Mouse (Mus musculus) CH12.LX (cell line): Measurements from ENCODE around the gene Pakap. TPM values are rescaled to one million over a fixed set of nuclear protein-coding genes. Genes with fewer than 3 reads are reported as not detected.

ENCODE experiments used
- DNase-seq: peaks from one replicate; pipeline ENCODE4 v3.0.0-alpha.2; 2013; ENCODE audit errors: extremely low read depth
- H3K27ac ChIP-seq: 2 replicates; pipeline ENCODE4 v1.5.1; 2012; ENCODE audit warnings: low read depth, mild to moderate bottlenecking, control low read depth, moderate library complexity; ENCODE audit not compliant: insufficient read depth
- H3K27me3 ChIP-seq: replicated peaks from 2 replicates; pipeline ENCODE3; 2012; ENCODE audit warnings: inconsistent platforms
- H3K36me3 ChIP-seq, 2 experiments: replicated peaks in 1 of 2; 2 replicates each; pipeline versions ENCODE3 to v1.6.1; 2012; ENCODE audit warnings: inconsistent platforms in 1 of 2, low read length in 1 of 2, mild to moderate bottlenecking in 1 of 2, mixed read lengths in 1 of 2, moderate library complexity in 1 of 2; ENCODE audit not compliant: control insufficient read depth in 1 of 2, insufficient read depth in 1 of 2
- H3K4me1 ChIP-seq, 2 experiments: 2 replicates each; pipeline ENCODE4 v1.6.1; 2012; ENCODE audit warnings: inconsistent platforms in 1 of 2, moderate library complexity in 1 of 2; ENCODE audit not compliant: insufficient read depth in 2 of 2, control insufficient read depth in 1 of 2
- H3K4me2 ChIP-seq: 2 replicates; pipeline ENCODE4 v1.6.1; 2012; ENCODE audit warnings: low read depth, mild to moderate bottlenecking, control low read depth; ENCODE audit not compliant: poor library complexity, insufficient read depth, severe bottlenecking
- H3K4me3 ChIP-seq, 3 experiments: fragments of 150-350 bp in 1 of 3; sonication (generic) in 1 of 3; replicated peaks in 1 of 3; 2 replicates each; pipeline versions ENCODE3 to v1.5.1; 2011 to 2012; ENCODE audit warnings: low read depth in 2 of 3, low read length in 2 of 3, mild to moderate bottlenecking in 2 of 3, moderate library complexity in 2 of 3, control low read depth in 1 of 3, improper control_type of control experiment in 1 of 3, inconsistent platforms in 1 of 3, mixed read lengths in 1 of 3; ENCODE audit not compliant: poor library complexity in 1 of 3
- H3K79me2 ChIP-seq: replicated peaks from 2 replicates; pipeline ENCODE4 v1.6.1; 2012; ENCODE audit warnings: mild to moderate bottlenecking, moderate library complexity; ENCODE audit not compliant: control insufficient read depth, poor library complexity, insufficient read depth, severe bottlenecking; ENCODE audit errors: extremely low read depth
- H3K9ac ChIP-seq: 2 replicates; pipeline ENCODE4 v1.6.1; 2012; ENCODE audit warnings: low read depth, mild to moderate bottlenecking, control low read depth, moderate library complexity; ENCODE audit not compliant: insufficient read depth
- H3K9me3 ChIP-seq: replicated peaks from 2 replicates; pipeline ENCODE3; 2012; ENCODE audit warnings: low read length, inconsistent platforms, mixed read lengths
- BHLHE40 ChIP-seq: IDR thresholded peaks from 2 replicates; pipeline ENCODE4 v1.6.1; 2011; ENCODE audit warnings: mild to moderate bottlenecking, low read depth, low read length, improper control_type of control experiment
- CTCF ChIP-seq, 2 experiments: IDR thresholded peaks in 1 of 2; conservative IDR thresholded peaks in 1 of 2; 2 replicates each; pipeline ENCODE4 v1.5.1; 2011 to 2012; ENCODE audit warnings: low read depth in 2 of 2, low read length in 2 of 2, improper control_type of control experiment in 1 of 2, inconsistent platforms in 1 of 2, mild to moderate bottlenecking in 1 of 2, moderate library complexity in 1 of 2
- E2F4 ChIP-seq: IDR thresholded peaks from 2 replicates; pipeline ENCODE4 v1.6.1; 2011; ENCODE audit warnings: low read depth, low read length, improper control_type of control experiment; ENCODE audit not compliant: insufficient replicate concordance
- IRF4 ChIP-seq: IDR thresholded peaks from 2 replicates; pipeline ENCODE4 v1.6.1; 2014; ENCODE audit warnings: low read depth, mild to moderate bottlenecking, inconsistent platforms, low read length, improper control_type of control experiment
- KAT2A ChIP-seq: IDR thresholded peaks from 2 replicates; pipeline ENCODE4 v1.6.1; 2012; ENCODE audit warnings: low read length, improper control_type of control experiment, inconsistent platforms; ENCODE audit not compliant: insufficient replicate concordance
- MAFK ChIP-seq: IDR thresholded peaks from 2 replicates; pipeline ENCODE4 v1.6.1; 2011; ENCODE audit warnings: low read length, improper control_type of control experiment; ENCODE audit not compliant: insufficient replicate concordance
- MAZ ChIP-seq: IDR thresholded peaks from 2 replicates; pipeline ENCODE4 v1.6.1; 2012; ENCODE audit warnings: low read depth, mild to moderate bottlenecking, inconsistent platforms, low read length, improper control_type of control experiment, moderate library complexity
- MXI1 ChIP-seq: IDR thresholded peaks from 2 replicates; pipeline ENCODE4 v1.6.1; 2011; ENCODE audit warnings: mild to moderate bottlenecking, low read depth, low read length, improper control_type of control experiment
- MYC ChIP-seq: IDR thresholded peaks from 2 replicates; pipeline ENCODE4 v1.6.1; 2011; ENCODE audit warnings: low read depth, mild to moderate bottlenecking, improper control_type of control experiment, low read length
- NRF1 ChIP-seq: IDR thresholded peaks from 2 replicates; pipeline ENCODE4 v1.6.1; 2014; ENCODE audit warnings: low read depth, mild to moderate bottlenecking, inconsistent platforms, low read length, improper control_type of control experiment, moderate library complexity
- POLR2A ChIP-seq: IDR thresholded peaks from 2 replicates; pipeline ENCODE4 v1.6.1; 2011; ENCODE audit warnings: low read depth, mild to moderate bottlenecking, improper control_type of control experiment, low read length
- RCOR1 ChIP-seq: conservative IDR thresholded peaks from 2 replicates; pipeline ENCODE4 v1.6.1; 2012; ENCODE audit warnings: low read depth, mild to moderate bottlenecking, inconsistent platforms, low read length, improper control_type of control experiment
- SIN3A ChIP-seq: IDR thresholded peaks from 2 replicates; pipeline ENCODE4 v1.6.1; 2012; ENCODE audit warnings: low read length, improper control_type of control experiment, inconsistent platforms
- SMC3 ChIP-seq: IDR thresholded peaks from 2 replicates; pipeline ENCODE4 v1.6.1; 2011; ENCODE audit warnings: low read depth, low read length, improper control_type of control experiment
- UBTF ChIP-seq: IDR thresholded peaks from 2 replicates; pipeline ENCODE4 v1.6.1; 2012; ENCODE audit warnings: low read depth, mild to moderate bottlenecking, inconsistent platforms, low read length, improper control_type of control experiment, moderate library complexity
- USF1 ChIP-seq: IDR thresholded peaks from 2 replicates; pipeline ENCODE4 v1.6.1; 2014; ENCODE audit warnings: low read depth, mild to moderate bottlenecking, inconsistent platforms, low read length, improper control_type of control experiment
- USF2 ChIP-seq: conservative IDR thresholded peaks from 2 replicates; pipeline ENCODE4 v1.6.1; 2011; ENCODE audit warnings: low read depth, low read length, improper control_type of control experiment
- ZC3H11A ChIP-seq: IDR thresholded peaks from 2 replicates; pipeline ENCODE4 v1.6.1; 2012; ENCODE audit warnings: low read depth, mild to moderate bottlenecking, inconsistent platforms, low read length, improper control_type of control experiment
- ZMIZ1 ChIP-seq: IDR thresholded peaks from 2 replicates; pipeline ENCODE4 v1.6.1; 2012; ENCODE audit warnings: low read depth, mild to moderate bottlenecking, inconsistent platforms, low read length, improper control_type of control experiment
- dilution Hi-C: fragments of 300-500 bp; cut with MboI; formaldehyde crosslinking; loops from 2 replicates; pipeline ENCODE4 v1.14.3; 2020; ENCODE audit warnings: low sequenced_read_pairs; ENCODE audit not compliant: extremely low pct_unique_long_range_greater_than_20kb, extremely low pct_ligation_motif_present
- in situ Hi-C: fragments of 300-500 bp; cut with MboI; formaldehyde crosslinking; loops from 3 replicates; pipeline ENCODE4 v1.14.3; 2019; ENCODE audit warnings: low sequenced_read_pairs, low pct_ligation_motif_present, low pct_unique_long_range_greater_than_20kb, mixed read lengths
- polyA plus RNA-seq: library from polyadenylated mRNA; unstranded; fragments of >175 nt; gene quantifications from 2 replicates; pipeline ENCODE4 v1.2.1, GENCODE M21; 2012; ENCODE audit warnings: low read depth; ENCODE audit not compliant: insufficient read length
- total RNA-seq, 2 experiments: library from RNA; depleted of rRNA; stranded (reverse); fragments of 300-350 nt in 1 of 2; fragments of >200 nt in 1 of 2; gene quantifications; 2 replicates each; pipeline ENCODE4 v1.2.3; 2012 to 2014

Pakap gene
- total and polyA plus RNA-seq, 3 experiments = 0.08 to 0.14 TPM; not detected in 1

- no peaks in the 10 kb centered on the region for H3K79me2 ChIP-seq
- in situ Hi-C loops = no loop called here
- DNase-seq = no peak
- peaks cover 0 to 7% of the 10 kb centered on the region in 2 experiments for H3K36me3 ChIP-seq
- TF ChIP-seq UBTF = no peak
- no peak for TF ChIP-seq NRF1
- TF ChIP-seq ZC3H11A = no peak
- TF ChIP-seq SIN3A = no peak
- TF ChIP-seq, all 38 proteins: peak for 0
- H3K27me3 ChIP-seq = no peaks in the 10 kb centered on the region
- H3K4me1 ChIP-seq = no peaks in the 10 kb centered on the region
- H3K9me3 ChIP-seq = peaks cover 4% of the 10 kb centered on the region
- no peak overlapping the region for H3K4me3 ChIP-seq
- H3K27ac ChIP-seq = no peak overlapping the region
- H3K9ac ChIP-seq = no peak overlapping the region
- dilution Hi-C loops = no loop called here
- no peak overlapping the region for H3K4me2 ChIP-seq
Observed at GRCm38 (mm10) chr4:57937292-57937691, 369.3 kb downstream of the Pakap start.

DNA sequence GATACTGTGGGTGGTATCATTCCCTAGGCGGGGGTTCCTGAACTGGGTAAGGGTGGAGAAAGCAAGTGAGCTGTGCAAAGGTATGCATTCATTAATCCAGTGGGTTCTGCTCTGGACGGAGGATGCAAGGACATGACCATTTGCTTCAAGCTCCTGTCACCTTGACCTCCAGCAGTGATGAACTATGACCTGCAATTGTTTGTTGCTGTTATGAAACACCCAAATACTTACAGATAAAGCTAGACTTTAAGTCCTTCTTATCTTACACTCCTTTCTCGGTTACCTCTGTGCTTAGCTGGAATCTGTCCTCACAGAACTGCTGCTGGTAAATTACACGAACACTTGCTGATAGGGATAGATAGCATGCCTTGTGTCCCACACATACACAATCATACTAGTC, 372.7 kb downstream of the Pakap start:
- no peak for DNase-seq
- H3K36me3 ChIP-seq = peaks cover 17 to 38% of the 10 kb centered on the region in 2 experiments
- H3K79me2 ChIP-seq = no peaks in the 10 kb centered on the region
- H3K27me3 ChIP-seq = no peaks in the 10 kb centered on the region
- dilution Hi-C loops = no loop called here
- no peak overlapping the region for H3K27ac ChIP-seq
- H3K9me3 ChIP-seq = no peaks in the 10 kb centered on the region
- H3K4me3 ChIP-seq = no peak overlapping the region
- no peaks in the 10 kb centered on the region for H3K4me1 ChIP-seq
- H3K4me2 ChIP-seq = no peak overlapping the region
- in situ Hi-C loops = no loop called here
- no peak overlapping the region for H3K9ac ChIP-seq
- TF ChIP-seq MAZ = no peak
- TF ChIP-seq BHLHE40 = no peak
- no peak for TF ChIP-seq MAFK
- TF ChIP-seq MYC = no peak
- no peak for TF ChIP-seq USF2
- TF ChIP-seq RCOR1 = no peak
- TF ChIP-seq E2F4 = no peak
- no peak for TF ChIP-seq IRF4
- no peak for TF ChIP-seq CTCF (conservative IDR thresholded peaks at IDR 0.05 in 1 of 2, IDR thresholded peaks at IDR 0.05 in 1 of 2; ENCODE audit: low read depth in 2 of 2, low read length in 2 of 2)
- no peak for TF ChIP-seq NRF1
- no peak for TF ChIP-seq KAT2A
- no peak for TF ChIP-seq MXI1
- no peak for TF ChIP-seq UBTF
- no peak for TF ChIP-seq USF1
- no peak for TF ChIP-seq POLR2A
- TF ChIP-seq ZMIZ1 = no peak
- TF ChIP-seq SMC3 = no peak
